Mouse (Mus musculus) liver, embryonic 14.5 days (tissue): ENCODE measurements around the gene Rasa4.

ENCODE experiments used
- CTCF ChIP-seq: IDR thresholded peaks from 2 replicates; pipeline ENCODE4 v1.5.1; 2016; ENCODE audit warnings: antibody characterized with exemption, low read depth, control low read depth
- EP300 ChIP-seq: IDR thresholded peaks from 2 replicates; pipeline ENCODE4 v1.6.1; 2016; ENCODE audit warnings: antibody characterized with exemption, low read depth

DNA sequence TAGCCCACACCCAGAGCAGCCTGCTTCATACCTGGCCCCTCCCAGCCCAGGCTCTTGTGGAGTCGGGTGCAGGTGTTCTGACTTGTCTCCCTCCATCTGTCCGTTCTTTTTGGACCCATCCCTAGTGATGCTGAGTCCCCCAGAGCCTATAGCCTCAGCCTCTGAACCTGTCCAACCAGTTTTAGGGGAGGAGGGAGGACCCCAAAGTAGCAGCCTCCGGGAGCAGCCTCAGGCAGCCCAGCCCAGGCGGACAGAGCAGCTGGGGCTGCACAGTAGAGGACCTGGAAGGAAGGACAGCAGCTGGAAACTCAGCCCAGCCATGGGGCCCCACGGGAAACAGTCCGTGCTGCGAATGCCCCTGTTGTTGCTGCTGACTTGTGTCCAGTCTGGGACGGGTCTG, 26.6 kb upstream of the Rasa4 start:
- TF ChIP-seq CTCF (no peak), EP300 (no peak)
